In the genomic region with DNA sequence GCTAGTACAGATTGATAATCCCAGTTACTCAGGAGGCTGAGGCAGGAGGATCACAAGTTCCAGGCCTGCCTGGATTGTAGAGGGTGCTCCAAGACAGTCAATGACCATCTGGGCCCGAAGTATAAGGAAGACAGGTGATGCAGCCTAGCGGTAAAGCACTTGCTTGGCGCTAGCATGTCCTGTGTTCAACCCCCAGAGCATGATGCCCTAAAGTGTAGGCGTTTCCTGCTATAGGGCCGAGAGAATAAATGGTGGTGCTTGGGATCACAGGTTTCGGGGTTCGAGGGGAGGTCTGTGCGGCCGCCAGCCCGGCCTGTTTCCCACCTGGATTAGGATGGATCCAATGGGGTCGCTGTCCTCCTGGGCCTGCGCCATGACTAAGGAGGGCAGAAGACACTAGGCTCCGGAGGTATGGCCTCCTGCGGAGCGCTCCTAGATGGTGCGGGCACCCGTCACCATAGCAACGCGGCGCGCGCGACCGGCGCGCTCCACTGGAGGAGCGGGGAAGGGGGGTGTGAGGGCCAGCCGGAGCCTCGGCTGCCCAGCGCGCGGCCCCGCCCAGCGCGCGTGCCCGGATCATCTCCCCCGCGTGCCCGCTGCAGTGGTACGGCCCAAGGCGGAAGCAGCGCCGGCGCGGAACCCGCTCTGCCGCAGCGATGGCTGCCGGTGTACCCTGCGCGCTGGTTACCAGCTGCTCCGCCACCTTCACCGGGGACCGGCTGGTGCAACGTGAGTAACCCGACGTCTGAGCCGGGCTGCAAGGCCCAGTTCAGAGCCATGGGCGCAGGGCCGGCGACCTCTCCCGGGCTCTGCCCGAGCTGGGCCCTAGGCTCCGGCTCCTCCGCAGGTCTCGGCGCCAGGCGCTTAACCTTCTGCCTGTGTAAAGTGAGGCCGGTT, we compare ENCODE assay signal across 8 mouse cellular contexts. TPM values are rescaled to one million over a fixed set of nuclear protein-coding genes. Genes with fewer than 3 reads are reported as not detected.
DNase-seq lines count a peak whose midpoint lies in the region; ATAC-seq and TF ChIP-seq lines count a peak whose summit lies in the region.

A gene (minus strand): TSS at position 451 of the 897 bp plus-strand sequence.
A gene (plus strand): TSS at position 618 of the 897 bp plus-strand sequence.

- H3K4me1 ChIP-seq in hindbrain, embryonic 11.5 days (replicated peaks; ENCODE audit: control insufficient read depth, insufficient read depth, low read length) = no peaks in the 10 kb centered on the region; the same call in 1 of the 2 replicates
- H3K4me1 ChIP-seq in lung, postnatal 0 days (ENCODE audit: insufficient read depth, low read depth, low read length) = 0 out of 2 replicates have a peak, but pooled peaks cover 3% of the 10 kb centered on the region

- peak within 1 kb of the TSS; percentile 91 for H3K4me3 ChIP-seq in hindbrain, embryonic 11.5 days (ENCODE audit: low read depth, low read length)
- peak within 1 kb of the TSS; percentile 88 for H3K4me3 ChIP-seq in lung, postnatal 0 days (ENCODE audit: low read depth, low read length)

- H3K4me2 ChIP-seq in hindbrain, embryonic 11.5 days (replicated peaks; ENCODE audit: low read depth, low read length) = peak within 1 kb of the TSS; percentile 41
- H3K4me2 ChIP-seq in lung, postnatal 0 days (replicated peaks; ENCODE audit: low read depth, low read length) = peak within 1 kb of the TSS; percentile 77

- H3K36me3 ChIP-seq in hindbrain, embryonic 11.5 days (ENCODE audit: control insufficient read depth, insufficient read depth, low read length) = no peaks in the 10 kb centered on the region
- H3K36me3 ChIP-seq in lung, postnatal 0 days (ENCODE audit: insufficient read depth, low read length) = no peaks in the 10 kb centered on the region

- H3K27ac ChIP-seq in hindbrain, embryonic 11.5 days (ENCODE audit: low read depth, low read length) = peak within 1 kb of the TSS; percentile 61
- H3K27ac ChIP-seq in lung, postnatal 0 days (ENCODE audit: low read length) = peak within 1 kb of the TSS; percentile 66; the same call in 1 of the 2 replicates

- H3K9ac ChIP-seq in hindbrain, embryonic 11.5 days (ENCODE audit: low read depth, low read length) = peak within 1 kb of the TSS; percentile 91
- peak within 1 kb of the TSS; percentile 91 for H3K9ac ChIP-seq in lung, postnatal 0 days (replicated peaks; ENCODE audit: low read depth)

- no peak for TF ChIP-seq EP300 in lung, postnatal 0 days (IDR thresholded peaks at IDR 0.05)

- H3K9me3 ChIP-seq in hindbrain, embryonic 11.5 days (ENCODE audit: control insufficient read depth, low read length) = no peaks in the 10 kb centered on the region
- no peaks in the 10 kb centered on the region for H3K9me3 ChIP-seq in lung, postnatal 0 days (ENCODE audit: low read length)

- WGBS in hindbrain, embryonic 11.5 days = 1% methylated on average over 68 of the region's 70 CpGs
- 2% methylated on average over 41 of the region's 70 CpGs for WGBS in lung, postnatal 0 days

- peak; percentile 99 for ATAC-seq in hindbrain, embryonic 11.5 days (ENCODE audit: low FRiP score)
- ATAC-seq in lung, postnatal 0 days = peak; percentile 99

- no peaks in the 10 kb centered on the region for H3K27me3 ChIP-seq in hindbrain, embryonic 11.5 days (ENCODE audit: control insufficient read depth, insufficient read depth, low read length)
- no peaks in the 10 kb centered on the region for H3K27me3 ChIP-seq in lung, postnatal 0 days (replicated peaks; ENCODE audit: insufficient read depth, low read length)

- TF ChIP-seq CTCF in lung, postnatal 0 days (IDR thresholded peaks at IDR 0.05) = no peak; the same call in 1 of the 2 replicates

- peak; percentile 96 for DNase-seq in NIH3T3 (ENCODE audit: low read depth)
- DNase-seq in cerebellum, adult 9-11 months = peak; percentile 97
- peak; percentile 90 to 97 for DNase-seq in frontal cortex, adult 2 months (ENCODE audit: extremely low spot score in 1 of 2, low spot score in 1 of 2)
- peak; percentile 99 for DNase-seq in hindbrain, embryonic 11.5 days (ENCODE audit: low spot score)
- peak; percentile 97 to 98 for DNase-seq in layer of hippocampus, postnatal 10 days (ENCODE audit: low spot score in 2 of 2)
- peak; percentile 97 for DNase-seq in lung, postnatal 0 days (ENCODE audit: low spot score)
- DNase-seq in ovary, postnatal 10 days (ENCODE audit: low spot score) = peak; percentile 88
- DNase-seq in thymus, postnatal 0 days (ENCODE audit: low spot score) = peak; percentile 98

RNA-seq across cellular contexts. Expression of the first gene that starts in this region (rescaled TPM):
- polyA plus RNA-seq in frontal cortex, adult 2 months (2012; rRNA removed) = 0.04 TPM in 1 of 2 replicates, not detected in the other
- 0.32 TPM in 1 of 2 replicates, not detected in the other for polyA plus RNA-seq in hindbrain, embryonic 11.5 days (2014; fragmentation: Nextera tagmentation; extraction: Ambion mirVana)
- under 1 TPM in 1 of 2 experiments, not detected in 1; 0.22 TPM for total RNA-seq in layer of hippocampus, postnatal 10 days (2021)
- polyA plus RNA-seq in lung, postnatal 0 days (2015; fragmentation: Nextera tagmentation; extraction: Ambion mirVana) = 0.06 and 0.24 TPM in 2 replicates
- 1.4 and 1.9 TPM in 2 replicates for polyA plus RNA-seq in thymus, postnatal 0 days (2015; fragmentation: Nextera tagmentation; extraction: Ambion mirVana)

RNA-seq across cellular contexts. Expression of the second gene that starts in this region (rescaled TPM):
- 28.7 and 29.9 TPM in 2 replicates for polyA plus RNA-seq in frontal cortex, adult 2 months (2012; rRNA removed)
- 55.4 and 56.8 TPM in 2 replicates for polyA plus RNA-seq in hindbrain, embryonic 11.5 days (2014; fragmentation: Nextera tagmentation; extraction: Ambion mirVana)
- total RNA-seq in layer of hippocampus, postnatal 10 days (2021) = 10 to 100 TPM; 47.9 to 52.6 TPM
- polyA plus RNA-seq in lung, postnatal 0 days (2015; fragmentation: Nextera tagmentation; extraction: Ambion mirVana) = 17.0 and 20.5 TPM in 2 replicates
- 53.7 and 56.4 TPM in 2 replicates for polyA plus RNA-seq in thymus, postnatal 0 days (2015; fragmentation: Nextera tagmentation; extraction: Ambion mirVana)

Comparison
In these comparisons a context has a peak if more than half of its experiments do, and no peak if none do; other contexts are left out.
1. Peak in every context shown above with its lines: DNase-seq, ATAC-seq, H3K4me3 ChIP-seq and H3K27ac ChIP-seq.